Mouse (Mus musculus) C2C12 (cell line): Measurements from ENCODE around the gene Cd79a. TPM values are rescaled to one million over a fixed set of nuclear protein-coding genes. Genes with fewer than 3 reads are reported as not detected.

Source experiments
- H3K27me3 ChIP-seq: one replicate; pipeline ENCODE4 v1.6.1; 2011; ENCODE audit not compliant: control insufficient read depth, insufficient read depth, insufficient read length
- H3K36me3 ChIP-seq: one replicate; pipeline ENCODE4 v1.6.1; 2011; ENCODE audit not compliant: control insufficient read depth, insufficient read depth
- H3K4me3 ChIP-seq: one replicate; pipeline ENCODE4 v1.5.1; 2011; ENCODE audit warnings: mild to moderate bottlenecking, control low read depth; ENCODE audit not compliant: poor library complexity, insufficient read depth, severe bottlenecking
- H3K79me2 ChIP-seq: one replicate; pipeline ENCODE4 v1.6.1; 2011; ENCODE audit not compliant: control insufficient read depth, insufficient read depth
- H3K79me3 ChIP-seq: one replicate; pipeline ENCODE4 v1.6.1; 2011; ENCODE audit warnings: low read depth, control low read depth
- H3ac ChIP-seq: one replicate; pipeline ENCODE3; 2011; ENCODE audit warnings: low read depth; ENCODE audit not compliant: control insufficient read depth, insufficient read length
- CEBPB ChIP-seq: IDR thresholded peaks from one replicate; pipeline ENCODE4 v1.6.1; 2011; ENCODE audit warnings: low read depth, mild to moderate bottlenecking, control low read depth, moderate library complexity
- CTCF ChIP-seq: IDR thresholded peaks from one replicate; pipeline ENCODE4 v1.5.1; 2011; ENCODE audit not compliant: control insufficient read depth, insufficient read depth, insufficient read length
- FOSL1 ChIP-seq: IDR thresholded peaks from one replicate; pipeline ENCODE4 v1.8.0; 2011; ENCODE audit warnings: mild to moderate bottlenecking, low read length; ENCODE audit not compliant: poor library complexity, insufficient read depth, severe bottlenecking
- MAX ChIP-seq: IDR thresholded peaks from one replicate; pipeline ENCODE4 v1.6.1; 2011; ENCODE audit warnings: mild to moderate bottlenecking, control low read depth
- MYOD1 ChIP-seq: IDR thresholded peaks from one replicate; pipeline ENCODE4 v1.6.1; 2011; ENCODE audit warnings: low read depth; ENCODE audit not compliant: control insufficient read depth, insufficient read length
- MYOG ChIP-seq: IDR thresholded peaks from one replicate; pipeline ENCODE4 v1.6.1; 2011; ENCODE audit not compliant: control insufficient read depth, insufficient read length; ENCODE audit errors: extremely low read depth
- USF1 ChIP-seq: IDR thresholded peaks from one replicate; pipeline ENCODE4 v1.6.1; 2011; ENCODE audit warnings: low read depth, mild to moderate bottlenecking, control low read depth, moderate library complexity
- long read RNA-seq, 2 experiments: library from polyadenylated mRNA; unstranded; transcript quantifications; one replicate each; pipeline ENCODE4 v2.0.0; 2019 to 2020
- polyA plus RNA-seq: library from polyadenylated mRNA; unstranded; fragments of >200 nt; fragmentation: generic; extraction: Trizol; gene quantifications from one replicate; pipeline ENCODE4 v1.2.1, GENCODE M21; 2012; ENCODE audit warnings: missing spikeins

Gene Cd79a
- polyA plus RNA-seq = 0.09 TPM
- long read RNA-seq, experiment 1 = 0 reads
- long read RNA-seq, experiment 2 = 0 reads

GRCm38 (mm10) chr7:24897224-24897623, at the start of gene Cd79a:
Cd79a (plus strand) TSS chr7:24897381.
- no peaks in the 10 kb centered on the region for H3K36me3 ChIP-seq
- no peak within 1 kb of the TSS for H3ac ChIP-seq
- no peaks in the 10 kb centered on the region for H3K79me3 ChIP-seq
- TF ChIP-seq MYOD1 (no peak), CEBPB (no peak), MYOG (no peak), USF1 (no peak), MAX (no peak), FOSL1 (no peak), CTCF (no peak)
- no peaks in the 10 kb centered on the region for H3K27me3 ChIP-seq
- no peak within 1 kb of the TSS for H3K4me3 ChIP-seq
- no peaks in the 10 kb centered on the region for H3K79me2 ChIP-seq

DNA sequence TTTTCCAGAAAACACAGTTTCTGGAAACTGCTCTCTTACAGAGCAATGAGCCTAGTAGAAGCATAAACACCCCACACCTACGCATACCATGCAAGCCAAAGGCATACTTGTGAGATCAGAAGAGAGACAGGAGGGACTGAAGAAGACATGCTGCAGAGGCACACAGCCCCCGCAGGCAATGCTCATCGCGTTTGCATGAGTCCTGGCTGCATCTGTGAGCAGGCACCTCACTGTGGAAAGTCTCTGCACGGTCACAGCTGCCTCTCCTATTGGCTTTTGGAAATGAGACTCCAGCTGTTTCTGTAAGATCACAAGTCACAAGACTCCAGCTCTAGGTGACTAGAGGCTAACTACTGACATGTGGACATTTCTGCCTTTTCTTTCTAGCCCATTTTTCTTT, 47.0 kb upstream of the Cd79a start:
- peak overlapping the region; percentile 3 for H3ac ChIP-seq
- no peak overlapping the region for H3K4me3 ChIP-seq
- TF ChIP-seq MYOD1 (peak; percentile 26), FOSL1 (no peak), MAX (no peak), MYOG (no peak), CEBPB (no peak), USF1 (no peak), CTCF (no peak)
- H3K36me3 ChIP-seq = no peaks in the 10 kb centered on the region
- H3K27me3 ChIP-seq = no peaks in the 10 kb centered on the region
- no peaks in the 10 kb centered on the region for H3K79me3 ChIP-seq
- H3K79me2 ChIP-seq = no peaks in the 10 kb centered on the region

DNA sequence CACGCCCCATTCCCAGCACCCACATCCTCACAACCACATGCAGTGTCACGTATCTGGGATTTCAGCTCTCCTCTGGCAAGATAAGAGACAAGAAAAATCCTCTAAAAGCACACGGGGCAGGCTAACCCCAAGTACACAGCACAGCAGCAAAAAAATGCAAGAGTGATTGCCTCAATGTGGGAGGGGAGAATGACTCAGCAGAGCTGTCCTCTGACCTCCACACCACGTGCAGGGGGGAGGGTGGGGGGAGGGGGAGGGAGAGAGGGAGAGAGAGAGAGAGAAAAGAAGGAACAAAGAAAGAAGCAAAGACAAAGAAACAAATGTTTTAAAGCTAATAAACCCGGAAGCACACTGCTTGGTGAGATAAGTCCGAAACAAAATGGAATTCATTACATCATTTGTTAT, 46.3 kb upstream of the Cd79a start:
- no peaks in the 10 kb centered on the region for H3K27me3 ChIP-seq
- TF ChIP-seq MAX = peak; percentile 66
- peak; percentile 24 for TF ChIP-seq FOSL1
- peak; percentile 72 for TF ChIP-seq USF1
- TF ChIP-seq MYOD1 = no peak
- TF ChIP-seq CEBPB = peak; percentile 44
- no peak overlapping the region for H3K4me3 ChIP-seq

DNA sequence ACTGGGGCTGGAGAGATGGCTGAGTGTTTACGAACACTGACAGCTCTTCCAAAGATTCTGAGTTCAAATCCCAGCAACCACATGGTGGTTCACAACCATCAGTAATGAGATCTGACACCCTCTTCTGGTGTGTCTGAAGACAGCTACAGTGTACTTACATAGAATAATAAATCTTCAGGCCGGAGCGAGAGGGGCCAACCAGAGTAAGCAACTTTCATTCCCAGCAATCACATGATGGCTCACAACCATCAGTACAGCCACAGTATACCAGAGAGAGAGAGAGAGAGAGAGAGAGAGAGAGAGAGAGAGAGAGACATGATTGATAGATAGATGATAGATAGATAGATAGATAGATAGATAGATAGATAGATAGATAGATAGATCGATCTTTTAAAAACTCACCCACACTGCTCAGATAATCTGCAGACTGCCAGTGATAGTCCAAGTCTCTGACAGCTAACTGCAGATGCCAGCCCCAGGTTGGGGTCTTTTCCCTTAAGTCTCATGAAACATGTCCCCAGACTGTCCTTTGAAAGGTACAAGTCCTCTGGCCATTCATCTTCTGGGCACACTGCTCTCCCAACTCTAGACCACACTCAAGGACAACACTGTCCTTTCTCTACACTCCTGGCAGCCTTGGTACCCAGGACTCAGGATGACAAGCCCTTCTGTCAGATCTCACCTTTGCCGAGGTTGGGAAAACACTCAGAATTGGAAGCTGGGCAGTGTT, 45.4 kb upstream of the Cd79a start:
- H3K27me3 ChIP-seq = no peaks in the 10 kb centered on the region
- H3K36me3 ChIP-seq = no peaks in the 10 kb centered on the region

More for the DNA sequence above, 46.3 kb upstream of the Cd79a start:
- Histone ChIP-seq H3K36me3 (no peaks in the 10 kb centered on the region), H3ac (no peak overlapping the region), H3K79me2 (no peaks in the 10 kb centered on the region), H3K79me3 (no peaks in the 10 kb centered on the region)

GRCm38 (mm10) chr7:24852557-24853232, 44.5 kb upstream of the Cd79a start:
- Histone ChIP-seq H3K79me3 (no peaks in the 10 kb centered on the region), H3K4me3 (no peak overlapping the region), H3ac (no peak overlapping the region), H3K79me2 (no peaks in the 10 kb centered on the region), H3K27me3 (no peaks in the 10 kb centered on the region), H3K36me3 (no peaks in the 10 kb centered on the region)
- TF ChIP-seq FOSL1 = no peak
- no peak for TF ChIP-seq CEBPB
- TF ChIP-seq MYOG = no peak
- TF ChIP-seq MAX = no peak
- no peak for TF ChIP-seq MYOD1
- TF ChIP-seq CTCF = no peak
- TF ChIP-seq USF1 = no peak

More for the DNA sequence above, 45.4 kb upstream of the Cd79a start:
- Histone ChIP-seq H3K79me3 (no peaks in the 10 kb centered on the region), H3K79me2 (no peaks in the 10 kb centered on the region), H3K4me3 (no peak overlapping the region), H3ac (no peak overlapping the region)
- TF ChIP-seq FOSL1 (no peak), CEBPB (no peak), MAX (no peak), MYOG (no peak)

DNA sequence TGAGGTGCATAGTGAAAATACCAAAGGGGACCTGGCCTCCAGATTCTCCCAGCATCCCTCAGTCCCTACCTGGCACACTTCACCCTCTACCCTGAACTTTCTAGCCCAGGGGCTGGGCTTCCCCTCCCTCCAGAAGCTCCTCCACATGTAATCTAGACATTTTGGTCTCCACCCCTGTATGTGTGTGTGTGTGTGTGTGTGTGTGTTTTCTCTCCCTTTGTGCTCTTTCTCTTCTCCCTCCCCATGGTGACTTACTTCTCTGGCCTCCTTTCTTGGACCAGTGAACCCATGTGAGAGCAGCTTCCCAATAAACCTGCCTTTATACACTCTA, 44.0 kb upstream of the Cd79a start:
- Histone ChIP-seq H3K4me3 (no peak overlapping the region), H3ac (no peak overlapping the region), H3K79me2 (no peaks in the 10 kb centered on the region), H3K36me3 (no peaks in the 10 kb centered on the region), H3K27me3 (no peaks in the 10 kb centered on the region), H3K79me3 (no peaks in the 10 kb centered on the region)
- TF ChIP-seq CTCF (no peak), MYOG (no peak), MYOD1 (no peak), FOSL1 (no peak), USF1 (no peak), CEBPB (no peak), MAX (no peak)
